Mouse (Mus musculus): ENCODE results near the gene Tuft1. TPM values are rescaled to one million over a fixed set of nuclear protein-coding genes. Genes with fewer than 3 reads are reported as not detected.
A peak's percentile ranks its signal among the peaks of the same experiment; 100 is the strongest.

Gene Tuft1
- polyA plus RNA-seq, 1 experiment: 13.2 TPM

- no peaks in the 10 kb centered on the region for H3K27me3 ChIP-seq (ENCODE audit: control insufficient read depth, insufficient read depth, low read length)
- TF ChIP-seq CTCF (IDR thresholded peaks at IDR 0.05; ENCODE audit: control insufficient read depth, insufficient read depth, insufficient replicate concordance, low read depth, low read length) (no peak), POLR2A (IDR thresholded peaks at IDR 0.05; ENCODE audit: control insufficient read depth, low read depth, low read length) (no peak)
- H3K4me3 ChIP-seq (ENCODE audit: control insufficient read depth, low read depth, low read length): no peak overlapping the region
- H3K4me1 ChIP-seq (ENCODE audit: control insufficient read depth, insufficient read depth, low read length): no peaks in the 10 kb centered on the region
- no peak overlapping the region for H3K27ac ChIP-seq (ENCODE audit: control insufficient read depth, insufficient read depth, low read depth, low read length)
- no peaks in the 10 kb centered on the region for H3K36me3 ChIP-seq (ENCODE audit: control insufficient read depth, insufficient read depth, low read length)
These were observed 49.1 kb downstream of the Tuft1 start for GRCm38 (mm10) chr3:94609621-94610020.

DNA sequence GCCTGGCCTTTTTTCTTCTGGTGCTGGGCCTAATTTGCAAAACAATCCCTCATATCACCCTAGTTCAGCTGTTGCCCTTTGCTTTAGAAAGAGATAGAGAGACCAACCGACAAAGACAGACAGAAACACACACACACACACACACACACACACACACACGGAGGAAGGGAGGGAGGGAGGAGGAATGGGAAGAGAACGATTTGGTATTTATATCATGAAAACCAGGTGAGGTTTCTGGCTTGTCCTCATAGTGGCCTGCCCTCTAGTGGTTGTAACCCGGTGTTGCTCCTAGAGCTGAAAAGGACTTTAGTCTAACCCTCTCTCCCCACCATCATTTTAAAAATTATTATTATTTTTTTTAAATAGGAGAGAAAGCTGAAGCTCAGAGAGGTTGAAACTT lies 56.7 kb downstream of the Tuft1 start:
- H3K36me3 ChIP-seq (ENCODE audit: control insufficient read depth, insufficient read depth, low read length): no peaks in the 10 kb centered on the region
- no peaks in the 10 kb centered on the region for H3K4me1 ChIP-seq (ENCODE audit: control insufficient read depth, insufficient read depth, low read length)
- no peak overlapping the region for H3K27ac ChIP-seq (ENCODE audit: control insufficient read depth, insufficient read depth, low read depth, low read length)
- no peak for TF ChIP-seq CTCF (IDR thresholded peaks at IDR 0.05; ENCODE audit: control insufficient read depth, insufficient read depth, insufficient replicate concordance, low read depth, low read length)
- no peak for TF ChIP-seq POLR2A (IDR thresholded peaks at IDR 0.05; ENCODE audit: control insufficient read depth, low read depth, low read length)
- no peaks in the 10 kb centered on the region for H3K27me3 ChIP-seq (ENCODE audit: control insufficient read depth, insufficient read depth, low read length)
- H3K4me3 ChIP-seq (ENCODE audit: control insufficient read depth, low read depth, low read length): no peak overlapping the region

- H3K27me3 ChIP-seq (ENCODE audit: control insufficient read depth, insufficient read depth, low read length): no peaks in the 10 kb centered on the region
- no peak for TF ChIP-seq CTCF (IDR thresholded peaks at IDR 0.05; ENCODE audit: control insufficient read depth, insufficient read depth, insufficient replicate concordance, low read depth, low read length)
- no peak for TF ChIP-seq POLR2A (IDR thresholded peaks at IDR 0.05; ENCODE audit: control insufficient read depth, low read depth, low read length)
- no peaks in the 10 kb centered on the region for H3K36me3 ChIP-seq (ENCODE audit: control insufficient read depth, insufficient read depth, low read length)
- H3K27ac ChIP-seq (ENCODE audit: control insufficient read depth, insufficient read depth, low read depth, low read length): no peak overlapping the region
- H3K4me3 ChIP-seq (ENCODE audit: control insufficient read depth, low read depth, low read length): no peak overlapping the region
- H3K4me1 ChIP-seq (ENCODE audit: control insufficient read depth, insufficient read depth, low read length): no peaks in the 10 kb centered on the region
These were observed 61.4 kb downstream of the Tuft1 start for GRCm38 (mm10) chr3:94597224-94597779.

- Histone ChIP-seq H3K36me3 (ENCODE audit: control insufficient read depth, insufficient read depth, low read length) (no peaks in the 10 kb centered on the region), H3K4me1 (ENCODE audit: control insufficient read depth, insufficient read depth, low read length) (no peaks in the 10 kb centered on the region), H3K27ac (ENCODE audit: control insufficient read depth, insufficient read depth, low read depth, low read length) (no peak overlapping the region), H3K4me3 (ENCODE audit: control insufficient read depth, low read depth, low read length) (no peak overlapping the region), H3K27me3 (ENCODE audit: control insufficient read depth, insufficient read depth, low read length) (no peaks in the 10 kb centered on the region)
- TF ChIP-seq CTCF (IDR thresholded peaks at IDR 0.05; ENCODE audit: control insufficient read depth, insufficient read depth, insufficient replicate concordance, low read depth, low read length) (no peak), POLR2A (IDR thresholded peaks at IDR 0.05; ENCODE audit: control insufficient read depth, low read depth, low read length) (no peak)
These were observed 62.8 kb downstream of the Tuft1 start for GRCm38 (mm10) chr3:94595871-94596287.

- Histone ChIP-seq H3K27ac (ENCODE audit: control insufficient read depth, insufficient read depth, low read depth, low read length) (no peak overlapping the region), H3K27me3 (ENCODE audit: control insufficient read depth, insufficient read depth, low read length) (no peaks in the 10 kb centered on the region), H3K4me1 (ENCODE audit: control insufficient read depth, insufficient read depth, low read length) (no peaks in the 10 kb centered on the region), H3K36me3 (ENCODE audit: control insufficient read depth, insufficient read depth, low read length) (no peaks in the 10 kb centered on the region), H3K4me3 (ENCODE audit: control insufficient read depth, low read depth, low read length) (no peak overlapping the region)
- TF ChIP-seq POLR2A (IDR thresholded peaks at IDR 0.05; ENCODE audit: control insufficient read depth, low read depth, low read length) (no peak), CTCF (IDR thresholded peaks at IDR 0.05; ENCODE audit: control insufficient read depth, insufficient read depth, insufficient replicate concordance, low read depth, low read length) (no peak)
These were observed 67.6 kb downstream of the Tuft1 start for GRCm38 (mm10) chr3:94591066-94591465.

DNA sequence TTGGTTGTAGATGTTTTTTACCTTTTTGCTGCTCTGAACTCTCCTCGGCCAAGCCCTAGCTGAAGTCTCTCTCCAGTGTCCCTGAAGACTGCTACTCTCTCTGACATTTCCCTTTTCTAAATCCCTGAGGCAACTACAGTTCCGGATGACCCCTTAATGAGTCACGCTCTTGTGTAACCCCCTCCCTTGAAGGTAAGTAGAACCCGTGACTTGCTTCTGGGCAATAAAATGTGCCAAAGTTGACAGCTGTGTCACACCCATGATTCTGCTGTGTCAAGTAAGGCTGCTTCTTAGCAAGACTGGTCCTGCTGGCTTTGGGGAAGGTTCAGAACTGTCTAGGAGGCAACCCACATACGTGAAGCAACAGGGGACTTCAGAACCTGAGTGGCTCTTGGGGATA lies 70.7 kb downstream of the Tuft1 start:
- H3K4me3 ChIP-seq (ENCODE audit: control insufficient read depth, low read depth, low read length): no peak overlapping the region
- H3K27me3 ChIP-seq (ENCODE audit: control insufficient read depth, insufficient read depth, low read length): no peaks in the 10 kb centered on the region
- no peaks in the 10 kb centered on the region for H3K4me1 ChIP-seq (ENCODE audit: control insufficient read depth, insufficient read depth, low read length)
- H3K36me3 ChIP-seq (ENCODE audit: control insufficient read depth, insufficient read depth, low read length): no peaks in the 10 kb centered on the region
- TF ChIP-seq CTCF (IDR thresholded peaks at IDR 0.05; ENCODE audit: control insufficient read depth, insufficient read depth, insufficient replicate concordance, low read depth, low read length) (no peak), POLR2A (IDR thresholded peaks at IDR 0.05; ENCODE audit: control insufficient read depth, low read depth, low read length) (no peak)
- H3K27ac ChIP-seq (ENCODE audit: control insufficient read depth, insufficient read depth, low read depth, low read length): no peak overlapping the region

GRCm38 (mm10) chr3:94582944-94583343 lies 75.7 kb downstream of the Tuft1 start:
- Histone ChIP-seq H3K36me3 (ENCODE audit: control insufficient read depth, insufficient read depth, low read length) (no peaks in the 10 kb centered on the region; the same call in 1 of the 2 replicates), H3K4me1 (ENCODE audit: control insufficient read depth, insufficient read depth, low read length) (peaks cover 8% of the 10 kb centered on the region), H3K27me3 (ENCODE audit: control insufficient read depth, insufficient read depth, low read length) (no peaks in the 10 kb centered on the region), H3K4me3 (ENCODE audit: control insufficient read depth, low read depth, low read length) (peak overlapping the region; percentile 84), H3K27ac (ENCODE audit: control insufficient read depth, insufficient read depth, low read depth, low read length) (no peak overlapping the region)
- TF ChIP-seq CTCF (IDR thresholded peaks at IDR 0.05; ENCODE audit: control insufficient read depth, insufficient read depth, insufficient replicate concordance, low read depth, low read length): no peak
- no peak for TF ChIP-seq POLR2A (IDR thresholded peaks at IDR 0.05; ENCODE audit: control insufficient read depth, low read depth, low read length)

All from testis, adult 2 months (tissue).